Mouse (Mus musculus) midbrain, embryonic 11.5 days (tissue): Measurements from ENCODE around the gene Elmod3. TPM values are rescaled to one million over a fixed set of nuclear protein-coding genes. Genes with fewer than 3 reads are reported as not detected.

Source experiments
- ATAC-seq: fragments of 200-750 bp; cut with Nextera tagmentation; 2 replicates; pipeline ENCODE4 v1.8.0; 2017; ENCODE audit warnings: moderate TSS enrichment, moderate library complexity; ENCODE audit not compliant: low FRiP score
- DNase-seq: peaks from one replicate; pipeline ENCODE4 v3.0.0; 2015; ENCODE audit warnings: low spot score; ENCODE audit errors: missing footprints
- H3K27ac ChIP-seq: fragments of 300-500 bp; sonication (generic); 2 replicates; pipeline ENCODE4 v1.5.1; 2014; ENCODE audit warnings: low read depth, low read length
- H3K27me3 ChIP-seq: fragments of 300-500 bp; sonication (generic); 2 replicates; pipeline ENCODE4 v1.6.1; 2014; ENCODE audit warnings: mild to moderate bottlenecking, low read length, moderate library complexity, mixed read lengths; ENCODE audit not compliant: control insufficient read depth, insufficient read depth
- H3K36me3 ChIP-seq: fragments of 300-500 bp; sonication (generic); 2 replicates; pipeline ENCODE4 v1.6.1; 2014; ENCODE audit warnings: mild to moderate bottlenecking, low read length, moderate library complexity, mixed read lengths; ENCODE audit not compliant: control insufficient read depth, insufficient read depth
- H3K4me1 ChIP-seq: fragments of 300-500 bp; sonication (generic); 2 replicates; pipeline ENCODE4 v1.6.1; 2014; ENCODE audit warnings: low read length; ENCODE audit not compliant: control insufficient read depth, insufficient read depth
- H3K4me2 ChIP-seq: fragments of 300-500 bp; sonication (generic); 2 replicates; pipeline ENCODE4 v1.6.1; 2014; ENCODE audit warnings: mild to moderate bottlenecking, moderate library complexity
- H3K4me3 ChIP-seq: fragments of 300-500 bp; sonication (generic); 2 replicates; pipeline ENCODE4 v1.5.1; 2014; ENCODE audit warnings: low read depth, low read length
- H3K9ac ChIP-seq: fragments of 300-500 bp; sonication (generic); 2 replicates; pipeline ENCODE4 v1.6.1; 2014; ENCODE audit warnings: low read length
- H3K9me3 ChIP-seq: fragments of 300-500 bp; sonication (generic); 2 replicates; pipeline ENCODE4 v1.6.1; 2016; ENCODE audit warnings: low read length; ENCODE audit not compliant: control insufficient read depth
- WGBS: fragments of 180-500 bp; shearing (Covaris S2); extraction: QIAGEN DNeasy Blood & Tissue Kit; methylation state at CpG from one replicate; pipeline ENCODE4 v1.1.7; 2014; 5-methylcytosine and 5-hydroxymethylcytosine counted together
- polyA plus RNA-seq: library from polyadenylated mRNA; unstranded; fragments of >200 nt; fragmentation: Nextera tagmentation; extraction: Ambion mirVana; gene quantifications from 2 replicates; pipeline ENCODE4 v1.2.1, GENCODE M21; 2014

Gene Elmod3
- 15.4 and 17.4 TPM in 2 replicates for polyA plus RNA-seq

DNA sequence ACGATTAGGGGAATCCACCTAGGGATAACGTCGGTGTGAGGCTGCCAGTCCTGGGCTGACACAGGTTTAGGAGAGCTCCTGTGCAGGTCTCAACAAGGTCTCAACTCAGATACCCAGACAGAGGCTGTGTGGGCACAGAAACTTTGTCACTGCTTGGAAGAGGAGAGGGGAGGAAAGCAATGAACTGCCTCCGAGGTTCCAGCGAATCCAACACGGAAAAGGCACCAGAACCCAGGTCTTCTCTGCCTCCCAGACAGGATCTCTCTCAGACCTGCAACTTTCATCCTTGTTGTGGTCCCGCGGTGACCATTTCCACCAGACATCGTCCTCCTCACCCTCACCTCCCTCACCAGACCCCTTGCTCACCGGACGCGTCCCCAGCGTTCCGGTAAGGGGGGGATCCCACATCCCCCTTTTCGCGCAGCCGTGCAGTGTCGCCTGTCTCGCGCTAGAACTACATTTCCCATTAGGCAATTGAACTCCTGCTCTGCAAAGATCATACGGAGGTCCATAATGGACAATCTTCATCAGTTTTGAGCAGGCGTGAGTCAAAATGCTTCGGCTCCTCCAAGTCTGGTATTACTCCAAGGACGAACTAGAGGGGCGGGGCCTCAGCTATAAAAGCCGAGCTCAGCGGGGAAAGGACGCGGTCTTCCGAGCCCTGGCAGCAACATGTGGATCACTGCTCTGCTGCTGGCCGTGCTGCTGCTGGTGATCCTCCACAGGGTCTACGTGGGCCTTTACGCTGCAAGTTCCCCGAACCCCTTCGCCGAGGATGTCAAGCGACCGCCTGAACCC is at the start of gene Elmod3, which contains the start of gene Retsat:
Gene Elmod3, minus strand, starts transcription at position 458 of the 798 bp plus-strand sequence.
Gene Retsat, plus strand, starts transcription at position 520 of the 798 bp plus-strand sequence.
- ATAC-seq (peak; percentile 94), DNase-seq (peak; percentile 98)
- Histone ChIP-seq H3K4me2 (peak within 1 kb of the TSS; percentile 62), H3K27me3 (no peaks in the 10 kb centered on the region), H3K4me1 (peaks cover 9% of the 10 kb centered on the region), H3K9me3 (no peaks in the 10 kb centered on the region), H3K4me3 (peak within 1 kb of the TSS; percentile 59), H3K36me3 (no peaks in the 10 kb centered on the region), H3K27ac (no peak within 1 kb of the TSS), H3K9ac (peak within 1 kb of the TSS; percentile 78)
- 2% methylated on average over 38 of the region's 38 CpGs for WGBS

DNA sequence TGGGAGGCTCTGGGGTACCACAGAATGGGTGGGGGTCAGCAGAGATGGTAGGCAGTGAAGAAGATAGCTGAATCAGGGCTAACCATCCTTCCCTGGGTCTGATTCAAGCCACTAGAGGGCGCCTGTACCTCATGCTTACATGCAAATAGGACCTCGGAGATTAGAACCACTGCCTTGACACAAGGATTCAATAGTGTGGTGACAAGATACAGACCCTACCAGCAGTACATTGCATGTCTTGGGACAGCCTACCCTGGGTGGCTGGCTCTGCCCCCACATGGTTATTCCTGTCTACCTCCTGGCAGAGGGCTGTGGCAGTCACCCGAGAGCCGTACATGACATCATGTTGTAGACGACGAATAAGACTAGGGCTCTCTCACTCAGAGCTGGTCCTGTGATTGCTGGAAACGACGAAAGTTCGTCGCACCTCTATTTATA is 49.2 kb upstream of the Elmod3 start:
- Histone ChIP-seq H3K4me3 (no peak overlapping the region), H3K36me3 (no peaks in the 10 kb centered on the region)
- 69% methylated on average over 10 of the region's 10 CpGs for WGBS

DNA sequence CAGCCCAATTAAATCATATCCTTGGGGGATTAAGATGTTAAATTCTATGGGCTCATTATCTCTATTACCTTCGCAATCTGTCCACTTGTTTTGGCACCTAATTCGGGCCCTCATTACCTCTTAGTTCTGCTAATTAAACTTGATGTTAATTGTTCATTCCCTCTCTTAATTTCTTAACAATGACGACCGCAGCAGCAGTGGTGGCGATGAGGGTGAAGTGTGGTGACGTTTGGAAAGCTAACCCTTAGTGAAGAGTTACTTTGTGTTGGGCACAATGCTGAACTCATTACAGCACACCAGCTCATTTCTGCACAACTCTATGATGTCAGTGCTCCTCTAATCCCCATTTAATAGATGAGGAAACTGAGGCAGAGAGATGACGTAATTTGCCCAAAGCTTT is 47.2 kb upstream of the Elmod3 start:
- no peaks in the 10 kb centered on the region for H3K4me1 ChIP-seq
- H3K4me2 ChIP-seq: no peak overlapping the region
- no peaks in the 10 kb centered on the region for H3K27me3 ChIP-seq
- H3K9me3 ChIP-seq: no peaks in the 10 kb centered on the region
- H3K9ac ChIP-seq: no peak overlapping the region
- no peak overlapping the region for H3K4me3 ChIP-seq
- ATAC-seq: no peak
- no peak for DNase-seq
- 87% methylated on average over 7 of the region's 7 CpGs for WGBS
- no peaks in the 10 kb centered on the region for H3K36me3 ChIP-seq
- no peak overlapping the region for H3K27ac ChIP-seq

More for the DNA sequence above, 49.2 kb upstream of the Elmod3 start:
- Histone ChIP-seq H3K9me3 (no peaks in the 10 kb centered on the region), H3K4me1 (no peaks in the 10 kb centered on the region), H3K4me2 (no peak overlapping the region), H3K27ac (no peak overlapping the region), H3K27me3 (no peaks in the 10 kb centered on the region), H3K9ac (no peak overlapping the region)
- peak; percentile 77 for ATAC-seq
- peak; percentile 96 for DNase-seq

DNA sequence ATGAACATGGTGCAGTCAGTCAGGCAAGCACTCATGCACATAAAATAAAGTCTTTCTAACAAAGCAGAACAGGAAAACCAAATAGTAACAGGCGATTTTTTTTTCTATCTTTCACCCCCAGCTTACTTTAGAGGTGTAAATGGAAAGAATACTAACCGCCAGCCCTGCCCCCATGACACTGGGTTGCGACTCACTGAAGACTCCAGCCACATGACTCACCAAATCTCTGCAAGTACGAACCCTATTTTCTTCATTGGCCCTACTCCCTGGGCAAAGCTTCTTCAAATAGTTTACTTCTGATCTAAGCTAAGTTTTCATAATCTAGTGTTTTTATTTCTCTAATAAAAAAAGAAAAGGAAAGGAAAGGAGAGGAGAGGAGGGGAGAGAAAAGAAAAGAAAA is 46.4 kb upstream of the Elmod3 start:
- WGBS: 87% methylated on average over 4 of the region's 4 CpGs
- Histone ChIP-seq H3K4me2 (no peak overlapping the region), H3K27me3 (no peaks in the 10 kb centered on the region), H3K9ac (no peak overlapping the region), H3K36me3 (no peaks in the 10 kb centered on the region), H3K27ac (no peak overlapping the region), H3K4me3 (no peak overlapping the region), H3K9me3 (no peaks in the 10 kb centered on the region), H3K4me1 (no peaks in the 10 kb centered on the region)
- ATAC-seq: no peak
- DNase-seq: no peak

DNA sequence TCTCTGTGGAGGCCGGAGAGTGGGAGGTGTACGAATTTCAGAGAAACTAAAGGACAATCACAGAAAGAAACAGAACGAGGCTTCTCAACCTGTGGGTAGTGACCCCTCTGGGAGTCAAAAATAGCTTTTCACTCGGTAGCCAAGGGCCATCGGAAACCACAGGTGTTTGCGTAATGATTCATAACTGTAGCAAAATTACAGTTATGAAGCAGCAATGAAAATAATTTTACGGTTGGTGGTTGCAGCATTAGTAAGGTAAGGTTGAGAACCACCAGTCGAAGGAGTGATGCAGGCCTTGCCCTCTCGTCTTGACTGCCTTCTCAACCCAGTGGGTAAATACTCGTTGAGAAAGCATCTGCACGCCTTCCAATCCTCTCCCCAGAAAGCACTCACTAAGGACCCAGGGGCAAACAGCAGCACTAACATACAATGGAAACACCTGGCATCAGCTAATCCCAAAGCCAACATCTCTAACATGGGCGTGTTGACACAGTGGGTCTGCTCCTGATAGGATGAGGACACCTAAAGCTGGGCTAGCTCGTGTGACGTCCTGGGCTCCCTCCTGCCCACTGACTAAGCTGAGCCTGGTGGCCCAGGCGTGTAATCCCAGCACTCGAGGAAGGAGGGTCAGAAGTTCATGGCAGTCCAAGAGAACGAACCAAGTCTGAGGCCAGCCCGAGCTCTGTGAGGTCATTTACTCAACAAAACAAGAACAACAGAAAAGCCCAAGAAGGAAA is 43.2 kb upstream of the Elmod3 start:
- H3K27me3 ChIP-seq: no peaks in the 10 kb centered on the region
- no peak overlapping the region for H3K9ac ChIP-seq
- no peak overlapping the region for H3K4me2 ChIP-seq
- DNase-seq: no peak
- 85% methylated on average over 18 of the region's 18 CpGs for WGBS
- no peaks in the 10 kb centered on the region for H3K9me3 ChIP-seq
- no peak overlapping the region for H3K4me3 ChIP-seq
- no peaks in the 10 kb centered on the region for H3K36me3 ChIP-seq
- no peak overlapping the region for H3K27ac ChIP-seq
- ATAC-seq: no peak
- H3K4me1 ChIP-seq: no peaks in the 10 kb centered on the region; the same call in 1 of the 2 replicates

DNA sequence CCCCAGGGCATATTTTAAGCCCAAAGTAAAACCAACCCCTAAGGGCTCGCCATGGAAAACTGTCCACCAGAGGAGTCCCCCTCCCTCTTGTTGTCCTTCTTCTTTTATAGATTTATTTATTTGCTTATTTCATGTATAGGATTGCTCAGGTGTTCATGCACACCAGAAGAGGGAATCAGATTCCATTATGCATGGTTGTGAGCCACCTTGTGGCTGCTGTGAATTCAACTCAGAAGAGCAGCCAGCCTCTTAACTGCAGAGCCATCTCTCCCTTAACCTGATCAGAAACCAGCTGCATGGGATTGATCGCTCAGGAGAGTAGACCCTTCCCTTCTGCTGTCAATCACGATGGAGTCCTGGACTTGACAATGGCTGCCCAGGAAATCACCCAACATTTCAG is 38.7 kb upstream of the Elmod3 start:
- Histone ChIP-seq H3K4me1 (peaks cover 3% of the 10 kb centered on the region; the same call in 1 of the 2 replicates), H3K27ac (no peak overlapping the region), H3K9me3 (no peaks in the 10 kb centered on the region), H3K4me2 (no peak overlapping the region), H3K4me3 (no peak overlapping the region), H3K9ac (no peak overlapping the region), H3K36me3 (no peaks in the 10 kb centered on the region), H3K27me3 (no peaks in the 10 kb centered on the region)
- WGBS: 86% methylated on average over 3 of the region's 3 CpGs
- DNase-seq (no peak), ATAC-seq (no peak)

DNA sequence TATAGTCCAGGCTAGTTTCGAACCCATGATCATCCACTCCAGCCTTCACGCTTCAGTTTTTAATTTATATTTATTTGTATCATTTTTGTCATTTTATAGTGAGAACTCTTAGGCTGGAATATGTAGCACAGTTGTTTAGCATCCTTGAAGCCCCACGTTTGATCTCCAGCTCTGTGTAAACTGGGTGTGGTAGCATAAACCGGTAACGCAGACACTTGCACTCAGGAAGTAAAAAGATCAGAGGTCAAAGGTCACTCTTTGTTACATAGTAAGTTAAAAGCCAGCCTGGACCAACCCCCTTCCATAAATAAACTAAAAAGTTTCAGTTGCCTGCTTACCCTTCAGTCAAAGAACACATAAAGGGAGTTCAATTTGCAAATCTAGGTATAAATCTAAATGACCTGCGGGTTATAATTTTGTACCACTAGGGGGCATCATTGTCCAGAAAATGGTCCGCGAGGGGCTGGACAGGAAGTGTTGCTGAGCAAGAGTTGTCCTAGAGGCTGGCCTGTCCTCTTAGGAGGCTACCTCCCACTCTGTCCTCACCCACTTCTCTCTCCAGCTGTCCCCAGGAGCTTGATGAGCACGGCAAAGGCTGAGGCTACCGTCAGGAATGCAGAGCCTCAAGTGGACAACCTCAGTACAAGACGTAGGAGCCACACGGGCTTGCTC is 37.7 kb upstream of the Elmod3 start:
- Histone ChIP-seq H3K9me3 (no peaks in the 10 kb centered on the region), H3K4me2 (no peak overlapping the region), H3K27ac (no peak overlapping the region), H3K27me3 (no peaks in the 10 kb centered on the region), H3K36me3 (no peaks in the 10 kb centered on the region), H3K4me1 (peaks cover 3% of the 10 kb centered on the region; the same call in 1 of the 2 replicates), H3K4me3 (no peak overlapping the region), H3K9ac (no peak overlapping the region)
- WGBS: 56% methylated on average over 12 of the region's 12 CpGs
- peak; percentile 98 for DNase-seq
- ATAC-seq: peak; percentile 78

DNA sequence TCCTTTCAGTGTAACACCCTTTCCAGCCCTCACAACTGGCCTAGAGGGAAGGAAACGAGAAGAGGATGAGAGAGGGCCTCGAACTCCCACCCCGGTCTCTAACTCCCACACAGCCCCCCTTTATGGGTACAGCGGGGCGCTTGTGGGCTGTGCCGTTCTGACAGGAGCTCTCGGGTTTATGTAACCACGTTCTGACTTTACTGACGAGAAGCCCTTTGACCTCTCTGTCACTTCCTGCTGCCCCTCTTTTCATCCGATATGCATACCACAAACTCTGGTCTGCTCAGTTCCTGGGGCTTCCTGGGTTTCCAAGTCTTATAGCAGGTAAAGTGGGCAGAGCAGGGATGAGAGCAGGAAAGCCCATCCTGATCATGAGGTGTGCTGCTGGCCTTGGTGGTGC is 36.1 kb upstream of the Elmod3 start:
- Histone ChIP-seq H3K4me1 (peaks cover 3% of the 10 kb centered on the region; the same call in 1 of the 2 replicates), H3K4me2 (no peak overlapping the region), H3K4me3 (no peak overlapping the region), H3K9ac (no peak overlapping the region), H3K9me3 (no peaks in the 10 kb centered on the region), H3K27me3 (no peaks in the 10 kb centered on the region), H3K27ac (no peak overlapping the region), H3K36me3 (peaks cover 3% of the 10 kb centered on the region; the same call in 1 of the 2 replicates)
- DNase-seq (no peak), ATAC-seq (no peak)
- WGBS: 81% methylated on average over 10 of the region's 10 CpGs
